Mouse (Mus musculus): ENCODE measurements at regions not wholly inside any gene's neighbourhood (a gene's known extent, or its start where the extent isn't known, plus 50 kb on each side); places are given as distances from the start of the nearest gene placed in this dataset.

- DNase-seq (ENCODE audit: low spot score), result no peak
Measured at GRCm38 (mm10) chr1:76897431-76897830, 617.5 kb downstream of the Epha4 start.

DNA sequence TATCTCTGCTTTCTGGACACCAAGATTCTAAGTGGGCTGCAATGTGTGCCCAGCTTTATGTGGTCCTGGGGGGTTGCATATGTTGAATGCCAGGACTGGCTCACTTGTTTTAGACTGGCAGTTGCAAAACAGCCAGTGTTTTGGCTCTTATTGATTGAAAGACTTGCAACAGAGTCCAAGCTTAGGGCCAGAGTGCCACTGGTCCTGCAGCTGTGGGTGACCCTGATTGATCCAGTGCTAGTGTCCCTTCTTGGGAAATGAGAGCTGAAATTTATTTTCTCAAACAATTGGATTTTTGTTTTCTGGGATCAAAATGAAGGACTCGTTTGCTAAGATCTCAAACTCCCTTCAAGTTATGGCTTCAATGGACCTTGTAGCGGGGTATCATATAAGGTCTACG lies 603.4 kb downstream of the Epha4 start:
- no peak for DNase-seq (ENCODE audit: low spot score)

GRCm38 (mm10) chr1:76919541-76919940 lies 595.3 kb downstream of the Epha4 start:
- DNase-seq (ENCODE audit: low spot score), result no peak

- DNase-seq (ENCODE audit: low spot score), result no peak
Measured at GRCm38 (mm10) chr1:76920634-76921033, 594.3 kb downstream of the Epha4 start.

DNA sequence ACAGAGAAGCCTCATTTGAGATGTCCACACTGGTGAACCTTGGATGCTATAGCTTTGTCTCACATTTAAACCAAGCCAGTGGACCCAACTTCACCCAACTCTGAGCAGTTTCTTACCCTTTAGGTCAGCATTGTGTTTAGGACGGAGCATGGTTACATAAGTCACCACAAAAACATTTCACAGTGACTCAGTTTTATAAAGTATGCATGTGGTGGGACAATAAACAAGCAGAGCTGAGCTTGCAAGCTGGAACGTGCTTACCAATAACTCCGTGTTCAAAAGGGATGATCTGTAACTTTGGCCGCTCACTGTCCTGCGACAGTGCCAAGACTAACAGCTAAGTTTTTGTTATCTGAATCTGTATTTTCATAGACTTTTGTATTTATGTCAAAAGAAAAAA lies 587.8 kb downstream of the Epha4 start:
- no peak for DNase-seq (ENCODE audit: low spot score)

DNA sequence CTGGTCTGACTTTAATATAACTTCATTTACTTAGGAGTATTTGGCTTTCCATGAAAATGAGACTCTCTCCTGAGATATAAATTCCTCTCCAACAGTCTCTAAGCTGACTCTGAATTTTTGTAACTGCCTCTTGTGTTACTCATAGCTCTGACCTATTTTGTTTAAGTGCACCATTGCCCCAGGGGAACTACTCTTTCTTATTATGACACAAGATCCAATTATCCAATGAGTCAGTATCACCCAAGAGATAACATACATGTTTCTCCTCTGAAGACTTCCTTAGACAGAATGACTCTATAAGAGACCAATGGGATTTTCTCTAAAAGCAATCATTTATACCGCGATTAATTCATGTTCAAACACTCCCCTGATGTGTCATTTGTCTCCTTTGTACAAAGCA lies 586.9 kb downstream of the Epha4 start:
- DNase-seq (ENCODE audit: low spot score), result no peak

DNA sequence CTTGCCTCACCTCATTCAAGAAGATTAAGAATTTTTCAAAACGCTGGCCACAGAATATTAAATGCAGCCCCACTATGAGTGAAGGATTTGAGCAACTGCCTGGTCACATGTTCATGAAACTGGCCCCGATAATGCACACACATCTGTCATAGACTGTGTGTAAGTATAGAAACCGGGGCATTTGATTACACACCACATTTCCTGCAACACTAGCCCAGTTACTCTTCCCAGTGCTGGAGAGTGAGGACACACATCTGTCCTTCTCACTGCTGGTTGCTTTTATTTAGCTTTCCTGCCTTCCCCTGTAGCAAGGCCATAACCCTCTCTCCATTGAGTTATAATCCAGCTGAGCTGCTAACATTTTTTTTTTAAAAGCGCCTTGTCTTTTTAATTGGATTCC lies 581.4 kb downstream of the Epha4 start:
- DNase-seq (ENCODE audit: low spot score), result no peak

DNA sequence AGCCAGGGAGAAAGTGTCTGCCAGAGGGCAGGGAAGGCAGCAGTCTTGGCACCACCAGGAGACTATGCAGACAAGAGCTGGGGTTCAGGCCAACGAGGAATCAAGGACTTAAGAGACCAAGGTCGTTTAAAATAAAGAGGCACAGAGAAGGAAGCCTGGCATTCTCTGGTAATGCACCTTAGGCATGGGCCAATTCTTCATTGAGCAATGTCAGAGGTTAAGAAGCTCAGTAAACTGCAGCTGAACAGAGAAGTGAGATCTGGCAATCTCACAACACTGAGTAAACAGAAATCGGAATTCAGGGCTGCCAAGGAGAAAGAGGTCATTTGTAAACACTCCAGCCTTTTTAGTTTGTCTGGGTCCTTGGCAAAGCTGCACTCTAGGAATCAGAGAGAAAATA lies 572.2 kb downstream of the Epha4 start:
- no peak for DNase-seq (ENCODE audit: low spot score)

GRCm38 (mm10) chr1:76944046-76944445 lies 570.8 kb downstream of the Epha4 start:
- no peak for DNase-seq (ENCODE audit: low spot score)

- DNase-seq (ENCODE audit: low spot score), result no peak
Measured at GRCm38 (mm10) chr1:76955031-76955430, 559.9 kb downstream of the Epha4 start.

DNA sequence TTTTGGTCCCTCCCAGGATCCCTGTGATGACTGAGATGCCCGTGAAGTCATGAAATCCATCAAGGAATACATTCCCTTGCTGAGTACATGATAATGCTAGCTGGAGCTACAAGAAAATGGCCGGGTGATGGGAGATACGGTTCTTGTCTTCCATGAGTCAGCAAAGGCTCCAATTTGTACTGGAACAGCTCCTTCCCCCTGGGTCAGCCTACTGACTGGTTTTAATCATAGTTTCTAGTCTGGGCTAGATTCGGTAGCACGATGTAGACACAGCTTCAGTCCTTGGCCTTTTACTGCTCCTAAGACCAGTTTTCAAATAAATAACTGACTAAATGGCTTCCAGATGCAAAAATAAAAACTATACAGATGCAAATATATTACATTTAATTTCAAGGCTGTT lies 557.5 kb downstream of the Epha4 start:
- DNase-seq (ENCODE audit: low spot score), result no peak

DNA sequence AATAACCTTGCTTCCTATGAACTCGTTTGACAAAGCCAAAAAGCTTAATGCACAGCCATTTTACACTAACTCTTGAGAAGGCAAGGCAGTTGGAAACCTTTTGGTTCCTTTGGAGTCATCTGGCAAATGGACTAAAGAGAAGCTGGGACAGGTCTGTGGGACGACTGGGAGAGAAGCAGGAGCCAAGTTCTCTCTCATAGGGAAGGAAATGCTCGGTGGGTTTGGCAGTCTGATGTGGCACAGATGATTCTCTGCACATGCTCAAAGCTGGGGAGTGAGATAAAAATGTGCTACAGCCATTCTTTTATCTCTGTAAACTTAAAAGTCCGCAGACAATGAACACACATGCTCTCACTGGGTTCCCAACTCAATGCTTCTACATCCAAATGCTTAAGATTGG lies 556.2 kb downstream of the Epha4 start:
- DNase-seq (ENCODE audit: low spot score), result no peak

DNA sequence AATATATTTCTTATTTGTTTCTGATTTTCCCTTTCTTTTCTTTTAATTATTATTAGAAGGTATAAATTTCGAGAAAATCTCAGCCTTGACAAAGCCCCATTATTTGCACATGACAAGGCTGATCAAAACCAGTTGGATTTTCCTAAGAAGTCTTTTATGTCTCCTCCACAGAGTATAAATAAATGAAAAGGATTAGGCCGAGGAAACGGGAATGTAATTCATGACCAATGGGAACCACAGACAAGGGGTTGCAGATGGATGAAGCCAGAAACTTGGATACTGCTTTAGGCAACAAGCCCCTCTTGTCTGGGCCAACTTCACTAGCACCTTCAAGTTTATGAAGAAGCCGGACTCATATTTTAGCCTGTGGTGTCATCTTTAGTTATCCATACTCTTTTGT lies 542.4 kb downstream of the Epha4 start:
- DNase-seq (ENCODE audit: low spot score), result no peak

- no peak for DNase-seq (ENCODE audit: low spot score)
Measured at GRCm38 (mm10) chr1:76975077-76975945, 539.6 kb downstream of the Epha4 start.

DNA sequence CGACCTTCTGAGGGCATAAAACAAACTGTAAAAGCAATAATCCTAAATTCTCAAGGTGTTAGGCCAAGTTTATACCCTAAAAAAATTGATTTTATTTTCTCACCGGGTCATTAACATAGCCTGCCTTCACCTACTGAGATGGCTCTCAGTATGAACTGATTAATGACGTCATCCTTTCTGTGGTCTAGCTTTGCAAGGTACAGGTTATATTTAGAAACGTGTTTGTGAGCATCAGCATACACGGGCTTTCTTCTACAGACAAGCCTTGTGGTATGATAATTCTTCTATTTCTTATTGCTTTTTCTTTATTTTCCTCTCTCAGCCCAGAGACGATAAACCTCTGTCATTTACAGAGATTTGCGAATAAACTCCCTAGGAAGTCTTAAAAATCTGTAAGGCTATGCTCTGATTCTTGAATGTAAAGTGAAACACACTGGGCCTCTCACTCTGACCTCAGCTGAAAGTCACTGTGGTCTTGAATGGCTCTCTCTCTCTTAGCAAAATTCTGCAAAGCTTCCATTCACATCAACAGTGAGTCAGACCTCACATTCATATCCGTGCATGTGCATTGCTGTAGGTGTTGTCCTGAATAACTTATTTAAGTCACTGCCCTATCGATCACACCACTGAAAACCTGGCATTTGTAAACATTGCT lies 534.3 kb downstream of the Epha4 start:
- DNase-seq (ENCODE audit: low spot score), result no peak

GRCm38 (mm10) chr1:76993776-76994175 lies 521.1 kb downstream of the Epha4 start:
- DNase-seq (ENCODE audit: low spot score), result no peak

GRCm38 (mm10) chr1:77008001-77008400 lies 506.9 kb downstream of the Epha4 start:
- DNase-seq (ENCODE audit: low spot score), result no peak

DNA sequence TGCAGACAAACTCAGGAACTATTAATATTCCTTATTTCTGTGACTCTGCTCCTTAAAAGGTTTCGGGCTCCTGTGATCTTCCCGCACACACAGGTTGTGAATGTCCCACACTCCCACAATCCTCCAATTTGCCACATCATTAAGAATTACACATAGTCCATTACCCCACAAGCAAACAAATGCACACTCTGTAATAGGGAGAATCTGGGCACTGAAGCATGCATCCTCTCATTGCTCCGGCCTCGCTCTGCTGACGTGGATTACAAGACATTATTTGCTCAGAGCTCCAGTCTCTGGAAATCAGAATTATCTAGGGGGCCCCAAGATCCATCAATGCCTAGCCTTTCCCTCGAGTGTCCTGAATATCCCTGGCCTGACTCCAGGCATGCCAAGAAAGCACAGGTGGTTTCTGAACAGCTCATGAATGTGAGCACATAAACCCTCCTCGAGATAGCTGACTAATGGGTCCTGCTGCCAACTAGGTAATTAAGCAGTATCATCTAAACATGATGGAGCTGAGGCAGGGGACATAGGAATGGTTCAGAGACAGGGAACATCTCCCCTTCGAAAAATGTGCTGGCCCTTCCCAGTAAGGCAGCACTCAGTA lies 504.2 kb downstream of the Epha4 start:
- DNase-seq (ENCODE audit: low spot score), result no peak

- no peak for DNase-seq (ENCODE audit: low spot score)
Measured at GRCm38 (mm10) chr1:77027656-77028055, 487.2 kb downstream of the Epha4 start.

DNA sequence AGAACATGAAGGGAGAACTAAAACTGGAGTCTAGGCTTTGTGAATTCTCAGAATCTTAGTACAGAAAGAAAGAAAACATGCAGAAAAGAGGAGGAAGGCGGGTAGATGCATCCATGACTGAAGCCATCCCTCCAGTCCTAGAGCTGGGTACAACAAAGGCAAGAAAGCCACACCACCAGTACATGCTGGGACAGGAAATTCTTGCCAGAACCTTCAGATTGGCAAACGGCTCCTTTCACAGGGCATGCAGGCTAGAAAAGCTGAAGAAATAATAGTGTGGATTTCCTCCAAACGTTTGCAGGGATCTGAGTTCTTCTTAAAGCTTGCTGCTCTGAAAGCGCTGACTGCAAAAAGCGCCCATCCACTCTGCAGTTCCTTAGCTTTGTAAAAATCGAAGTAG lies 486.7 kb downstream of the Epha4 start:
- no peak for DNase-seq (ENCODE audit: low spot score)

DNA sequence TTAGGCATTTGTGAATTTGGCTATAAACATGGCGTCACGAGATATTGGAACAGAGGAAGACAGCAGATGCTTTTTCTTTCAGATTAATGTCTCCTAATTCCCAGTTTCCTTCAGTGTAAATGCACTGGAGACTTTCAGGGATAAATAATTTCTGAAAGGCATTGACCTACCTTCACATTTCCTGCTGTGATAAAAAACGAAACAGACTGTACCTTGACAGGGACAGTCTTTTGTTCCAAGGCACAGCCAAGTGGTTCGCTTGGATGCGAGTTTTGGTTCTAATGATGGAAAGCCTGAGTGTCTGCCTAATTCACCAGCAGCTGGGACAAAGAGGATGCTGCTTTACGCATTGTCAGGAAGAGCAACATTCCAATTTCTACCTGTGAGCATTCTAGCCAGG lies 485.8 kb downstream of the Epha4 start:
- DNase-seq (ENCODE audit: low spot score), result no peak

- DNase-seq (ENCODE audit: low spot score), result no peak
Measured at GRCm38 (mm10) chr1:77043749-77044564, 470.9 kb downstream of the Epha4 start.
